7 mouse cellular contexts compared by ENCODE assay signal in the genomic region with DNA sequence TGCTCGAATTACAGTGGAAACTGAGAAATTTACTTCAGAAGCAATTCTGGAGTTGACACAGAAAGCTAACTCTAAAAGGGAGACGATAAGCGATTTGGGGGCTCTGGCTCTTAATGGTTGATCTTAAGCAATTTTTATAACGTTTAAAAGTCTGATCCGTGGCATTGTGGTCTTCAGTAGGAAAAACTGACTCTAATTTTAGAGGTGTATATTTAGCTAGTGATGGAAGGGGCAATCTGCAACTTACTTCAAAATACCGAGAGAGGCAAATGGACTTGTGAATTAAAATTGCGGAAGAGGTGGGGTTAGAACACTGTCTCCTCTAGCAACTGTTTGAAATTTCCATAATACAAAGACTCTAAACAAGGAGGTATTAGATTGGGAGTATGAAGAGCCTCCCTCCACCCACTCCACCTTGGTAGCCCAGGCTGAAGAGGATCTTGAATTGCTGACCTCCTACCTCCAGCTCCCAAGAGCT. TPM values are rescaled to one million over a fixed set of nuclear protein-coding genes. Genes with fewer than 3 reads are reported as not detected.
DNase-seq lines count a peak whose midpoint lies in the region; ATAC-seq and TF ChIP-seq lines count a peak whose summit lies in the region.

No protein-coding gene starts in this region.

- peak overlapping the region; percentile 34; the same call in 1 of the 2 replicates for H3K27ac ChIP-seq in lung, postnatal 0 days (ENCODE audit: low read length)
- H3K27ac ChIP-seq in heart, postnatal 0 days (ENCODE audit: low read depth), result peak overlapping the region; percentile 89
- H3K27ac ChIP-seq in liver, embryonic 16.5 days (ENCODE audit: low read length), result no peak overlapping the region; the same call in 1 of the 2 replicates
- no peak overlapping the region for H3K27ac ChIP-seq in stomach, postnatal 0 days (replicated peaks)

- H3K9ac ChIP-seq in lung, postnatal 0 days (replicated peaks; ENCODE audit: low read depth), result peak overlapping the region; percentile 27; the same call in 1 of the 2 replicates
- peak overlapping the region; percentile 57 for H3K9ac ChIP-seq in heart, postnatal 0 days (replicated peaks; ENCODE audit: low read depth, low read length)
- 0 out of 2 replicates have a peak overlapping the region, but pooled peaks have one; percentile 7 for H3K9ac ChIP-seq in liver, embryonic 16.5 days (ENCODE audit: low read depth, low read length)
- peak overlapping the region; percentile 64; the same call in 1 of the 2 replicates for H3K9ac ChIP-seq in stomach, postnatal 0 days (ENCODE audit: low read length)

- no peak for DNase-seq in lung, postnatal 0 days (ENCODE audit: low spot score)
- no peak for DNase-seq in lung, postnatal 36 days
- DNase-seq in heart, postnatal 0 days (ENCODE audit: low spot score), result peak; percentile 29
- DNase-seq in stomach, postnatal 0 days (ENCODE audit: low spot score), result no peak
- no peak for DNase-seq in c-Kit-positive CD71-positive TER-119-positive erythroid progenitor cells, embryonic 14.5 days (ENCODE audit: low spot score)
- DNase-seq in lung, postnatal 4 days, result no peak

- no peaks in the 10 kb centered on the region for H3K27me3 ChIP-seq in lung, postnatal 0 days (replicated peaks; ENCODE audit: insufficient read depth, low read length)
- H3K27me3 ChIP-seq in heart, postnatal 0 days (ENCODE audit: control insufficient read depth, insufficient read depth, low read length), result no peaks in the 10 kb centered on the region
- H3K27me3 ChIP-seq in liver, embryonic 16.5 days (ENCODE audit: control insufficient read depth, insufficient read depth, low read depth, low read length), result no peaks in the 10 kb centered on the region
- no peaks in the 10 kb centered on the region for H3K27me3 ChIP-seq in stomach, postnatal 0 days (ENCODE audit: control insufficient read depth, insufficient read depth, low read length)

- no peak for ATAC-seq in lung, postnatal 0 days
- ATAC-seq in heart, postnatal 0 days (ENCODE audit: insufficient read depth, low read depth), result no peak
- ATAC-seq in liver, embryonic 16.5 days (ENCODE audit: low read depth), result no peak
- no peak for ATAC-seq in stomach, postnatal 0 days (ENCODE audit: low FRiP score, low TSS enrichment)

- no peaks in the 10 kb centered on the region for H3K9me3 ChIP-seq in lung, postnatal 0 days (ENCODE audit: low read length)
- no peaks in the 10 kb centered on the region for H3K9me3 ChIP-seq in heart, postnatal 0 days (replicated peaks; ENCODE audit: control insufficient read depth, low read length)
- no peaks in the 10 kb centered on the region for H3K9me3 ChIP-seq in liver, embryonic 16.5 days (replicated peaks; ENCODE audit: control insufficient read depth, low read length)
- H3K9me3 ChIP-seq in stomach, postnatal 0 days (ENCODE audit: control insufficient read depth, low read length), result no peaks in the 10 kb centered on the region

- H3K4me2 ChIP-seq in lung, postnatal 0 days (replicated peaks; ENCODE audit: low read depth, low read length), result peak overlapping the region; percentile 54
- H3K4me2 ChIP-seq in heart, postnatal 0 days (ENCODE audit: low read depth, low read length), result peak overlapping the region; percentile 62
- H3K4me2 ChIP-seq in liver, embryonic 16.5 days (ENCODE audit: low read depth, low read length), result peak overlapping the region; percentile 62
- peak overlapping the region; percentile 64 for H3K4me2 ChIP-seq in stomach, postnatal 0 days (replicated peaks; ENCODE audit: low read depth)

- no peaks in the 10 kb centered on the region for H3K36me3 ChIP-seq in lung, postnatal 0 days (ENCODE audit: insufficient read depth, low read length)
- no peaks in the 10 kb centered on the region for H3K36me3 ChIP-seq in heart, postnatal 0 days (replicated peaks; ENCODE audit: control insufficient read depth, insufficient read depth, low read length)
- no peaks in the 10 kb centered on the region for H3K36me3 ChIP-seq in liver, embryonic 16.5 days (ENCODE audit: control insufficient read depth, insufficient read depth)
- no peaks in the 10 kb centered on the region for H3K36me3 ChIP-seq in stomach, postnatal 0 days (ENCODE audit: control insufficient read depth, insufficient read depth, low read length)

- WGBS in lung, postnatal 0 days, result 32% methylated on average over 7 of the region's 7 CpGs
- 29% methylated on average over 7 of the region's 7 CpGs for WGBS in heart, postnatal 0 days
- 26% methylated on average over 7 of the region's 7 CpGs for WGBS in liver, embryonic 16.5 days (ENCODE audit: insufficient replicate concordance)
- 29% methylated on average over 7 of the region's 7 CpGs for WGBS in stomach, postnatal 0 days

- TF ChIP-seq EP300 in lung, postnatal 0 days (IDR thresholded peaks at IDR 0.05), result no peak
- no peak for TF ChIP-seq EP300 in heart, postnatal 0 days (IDR thresholded peaks at IDR 0.05; ENCODE audit: low read depth)
- TF ChIP-seq EP300 in stomach, postnatal 0 days (optimal IDR thresholded peaks at IDR 0.05), result no peak

- H3K4me1 ChIP-seq in lung, postnatal 0 days (ENCODE audit: insufficient read depth, low read depth, low read length), result peaks cover 9% of the 10 kb centered on the region; the same call in 1 of the 2 replicates
- H3K4me1 ChIP-seq in heart, postnatal 0 days (ENCODE audit: control insufficient read depth, insufficient read depth), result peaks cover 18% of the 10 kb centered on the region
- peaks cover 3% of the 10 kb centered on the region; the same call in 1 of the 2 replicates for H3K4me1 ChIP-seq in liver, embryonic 16.5 days (ENCODE audit: control insufficient read depth, low read depth, low read length)
- H3K4me1 ChIP-seq in stomach, postnatal 0 days (replicated peaks; ENCODE audit: control insufficient read depth, insufficient read depth), result no peaks in the 10 kb centered on the region; the same call in 1 of the 2 replicates

- H3K4me3 ChIP-seq in lung, postnatal 0 days (ENCODE audit: low read depth, low read length), result peak overlapping the region; percentile 38
- H3K4me3 ChIP-seq in heart, postnatal 0 days (ENCODE audit: low read depth, low read length), result peak overlapping the region; percentile 53
- H3K4me3 ChIP-seq in liver, embryonic 16.5 days (ENCODE audit: low read depth, low read length), result peak overlapping the region; percentile 55
- H3K4me3 ChIP-seq in stomach, postnatal 0 days (ENCODE audit: low read depth, low read length), result peak overlapping the region; percentile 44

- TF ChIP-seq CTCF in lung, postnatal 0 days (IDR thresholded peaks at IDR 0.05), result no peak
- no peak for TF ChIP-seq CTCF in heart, postnatal 0 days (IDR thresholded peaks at IDR 0.05; ENCODE audit: low read depth)
- TF ChIP-seq CTCF in stomach, postnatal 0 days (IDR thresholded peaks at IDR 0.05; ENCODE audit: low read depth), result no peak

RNA-seq across cellular contexts. Expression of a gene that starts 0.3 kb away (rescaled TPM):
- 10.7 and 11.2 TPM in 2 replicates for polyA plus RNA-seq in lung, postnatal 0 days (2015; fragmentation: Nextera tagmentation; extraction: Ambion mirVana)
- total RNA-seq in heart, postnatal 0 days (2014; rRNA removed; ENCODE audit: low replicate concordance), result 38.9 and 46.7 TPM in 2 replicates
- polyA plus RNA-seq in heart, postnatal 0 days (2015; fragmentation: Nextera tagmentation; extraction: Ambion mirVana), result 54.1 and 57.9 TPM in 2 replicates
- 1.9 and 2.1 TPM in 2 replicates for polyA plus RNA-seq in liver, embryonic 16.5 days (2015; fragmentation: Nextera tagmentation; extraction: Ambion mirVana)
- polyA plus RNA-seq in stomach, postnatal 0 days (2015; fragmentation: Nextera tagmentation; extraction: Ambion mirVana), result 4.7 and 5.2 TPM in 2 replicates

Comparison
In these comparisons a context has a peak if more than half of its experiments do, and no peak if none do; other contexts are left out.
1. H3K27ac ChIP-seq: peak in lung, postnatal 0 days (single experiment) and heart, postnatal 0 days (single experiment); none in liver, embryonic 16.5 days (single experiment) and stomach, postnatal 0 days (single experiment).
2. H3K9ac ChIP-seq: peak in every context shown above with its lines; median percentile 64 in stomach, postnatal 0 days; 57 in heart, postnatal 0 days; 27 in lung, postnatal 0 days; 7 in liver, embryonic 16.5 days.
3. Peak in every context shown above with its lines, with median percentiles within 50 percentile points of each other: H3K4me2 ChIP-seq and H3K4me3 ChIP-seq.